Mouse (Mus musculus): ENCODE measurements around the gene Gm45717. TPM values are rescaled to one million over a fixed set of nuclear protein-coding genes. Genes with fewer than 3 reads are reported as not detected.

Gm45717 gene
- polyA plus RNA-seq, 1 experiment = not detected

- no peak for TF ChIP-seq CTCF (IDR thresholded peaks at IDR 0.05; ENCODE audit: control insufficient read depth, insufficient read depth, insufficient read length)
- TF ChIP-seq MAX (IDR thresholded peaks at IDR 0.05) = no peak
- Histone ChIP-seq H3K4me3 (ENCODE audit: insufficient read depth, poor library complexity, severe bottlenecking) (no peak overlapping the region), H3K36me3 (ENCODE audit: control insufficient read depth, insufficient read depth) (no peaks in the 10 kb centered on the region), H3K79me3 (ENCODE audit: low read depth) (no peaks in the 10 kb centered on the region), H3ac (ENCODE audit: control insufficient read depth, insufficient read length, low read depth) (no peak overlapping the region), H3K27me3 (ENCODE audit: control insufficient read depth, insufficient read depth, insufficient read length) (no peaks in the 10 kb centered on the region), H3K79me2 (ENCODE audit: control insufficient read depth, insufficient read depth) (no peaks in the 10 kb centered on the region)
Observed at GRCm38 (mm10) chr7:140905642-140906081, 50.1 kb downstream of the Gm45717 start.

GRCm38 (mm10) chr7:140903212-140903611, 52.5 kb downstream of the Gm45717 start:
- peak; percentile 90 for TF ChIP-seq CTCF (IDR thresholded peaks at IDR 0.05; ENCODE audit: control insufficient read depth, insufficient read depth, insufficient read length)
- TF ChIP-seq MYOD1 (IDR thresholded peaks at IDR 0.05; ENCODE audit: control insufficient read depth, insufficient read length, low read depth) = no peak
- H3K27me3 ChIP-seq (ENCODE audit: control insufficient read depth, insufficient read depth, insufficient read length) = no peaks in the 10 kb centered on the region
- no peak overlapping the region for H3ac ChIP-seq (ENCODE audit: control insufficient read depth, insufficient read length, low read depth)
- H3K4me3 ChIP-seq (ENCODE audit: insufficient read depth, poor library complexity, severe bottlenecking) = no peak overlapping the region
- H3K79me3 ChIP-seq (ENCODE audit: low read depth) = no peaks in the 10 kb centered on the region
- H3K79me2 ChIP-seq (ENCODE audit: control insufficient read depth, insufficient read depth) = no peaks in the 10 kb centered on the region
- peaks cover 8% of the 10 kb centered on the region for H3K36me3 ChIP-seq (ENCODE audit: control insufficient read depth, insufficient read depth)

GRCm38 (mm10) chr7:140902036-140902875, 53.5 kb downstream of the Gm45717 start:
- H3K79me2 ChIP-seq (ENCODE audit: control insufficient read depth, insufficient read depth) = no peaks in the 10 kb centered on the region
- H3K79me3 ChIP-seq (ENCODE audit: low read depth) = no peaks in the 10 kb centered on the region
- TF ChIP-seq CEBPB (IDR thresholded peaks at IDR 0.05; ENCODE audit: low read depth) (no peak), FOSL1 (IDR thresholded peaks at IDR 0.05; ENCODE audit: insufficient read depth, low read length, poor library complexity, severe bottlenecking) (no peak), MAX (IDR thresholded peaks at IDR 0.05) (no peak), CTCF (IDR thresholded peaks at IDR 0.05; ENCODE audit: control insufficient read depth, insufficient read depth, insufficient read length) (no peak), MYOG (IDR thresholded peaks at IDR 0.05; ENCODE audit: control insufficient read depth, extremely low read depth, insufficient read length) (no peak), USF1 (IDR thresholded peaks at IDR 0.05; ENCODE audit: low read depth) (no peak), MYOD1 (IDR thresholded peaks at IDR 0.05; ENCODE audit: control insufficient read depth, insufficient read length, low read depth) (no peak)
- no peak overlapping the region for H3ac ChIP-seq (ENCODE audit: control insufficient read depth, insufficient read length, low read depth)
- H3K36me3 ChIP-seq (ENCODE audit: control insufficient read depth, insufficient read depth) = peaks cover 16% of the 10 kb centered on the region
- no peak overlapping the region for H3K4me3 ChIP-seq (ENCODE audit: insufficient read depth, poor library complexity, severe bottlenecking)
- no peaks in the 10 kb centered on the region for H3K27me3 ChIP-seq (ENCODE audit: control insufficient read depth, insufficient read depth, insufficient read length)

GRCm38 (mm10) chr7:140900220-140900619, 55.5 kb downstream of the Gm45717 start, which contains the start of gene Cox8b:
Gene Cox8b, minus strand, starts transcription at chr7:140900446.
- H3K4me3 ChIP-seq (ENCODE audit: insufficient read depth, poor library complexity, severe bottlenecking) = no peak within 1 kb of the TSS
- H3K79me2 ChIP-seq (ENCODE audit: control insufficient read depth, insufficient read depth) = no peaks in the 10 kb centered on the region
- no peak within 1 kb of the TSS for H3ac ChIP-seq (ENCODE audit: control insufficient read depth, insufficient read length, low read depth)
- no peaks in the 10 kb centered on the region for H3K79me3 ChIP-seq (ENCODE audit: low read depth)
- no peaks in the 10 kb centered on the region for H3K27me3 ChIP-seq (ENCODE audit: control insufficient read depth, insufficient read depth, insufficient read length)
- TF ChIP-seq CTCF (IDR thresholded peaks at IDR 0.05; ENCODE audit: control insufficient read depth, insufficient read depth, insufficient read length) = no peak
- TF ChIP-seq CEBPB (IDR thresholded peaks at IDR 0.05; ENCODE audit: low read depth) = no peak
- TF ChIP-seq FOSL1 (IDR thresholded peaks at IDR 0.05; ENCODE audit: insufficient read depth, low read length, poor library complexity, severe bottlenecking) = no peak
- TF ChIP-seq MYOG (IDR thresholded peaks at IDR 0.05; ENCODE audit: control insufficient read depth, extremely low read depth, insufficient read length) = no peak
- TF ChIP-seq USF1 (IDR thresholded peaks at IDR 0.05; ENCODE audit: low read depth) = no peak
- TF ChIP-seq MYOD1 (IDR thresholded peaks at IDR 0.05; ENCODE audit: control insufficient read depth, insufficient read length, low read depth) = no peak
- TF ChIP-seq MAX (IDR thresholded peaks at IDR 0.05) = no peak
- peaks cover 32% of the 10 kb centered on the region for H3K36me3 ChIP-seq (ENCODE audit: control insufficient read depth, insufficient read depth)

Other genes with a start within 250 kb of the Gm45717 start
- not detected for gene Cyp2e1, start 192.2 kb downstream of the Gm45717 start, polyA plus RNA-seq (2012; fragmentation: generic; extraction: Trizol)
- gene Syce1, start 168.1 kb downstream of the Gm45717 start, polyA plus RNA-seq (2012; fragmentation: generic; extraction: Trizol) = not detected
- gene Zfp941, start 133.8 kb downstream of the Gm45717 start, polyA plus RNA-seq (2012; fragmentation: generic; extraction: Trizol) = 0.18 TPM
- not detected for gene Urah, start 120.9 kb downstream of the Gm45717 start, polyA plus RNA-seq (2012; fragmentation: generic; extraction: Trizol)
- not detected for gene Scgb1c1, start 110.4 kb downstream of the Gm45717 start, polyA plus RNA-seq (2012; fragmentation: generic; extraction: Trizol)
- gene Odf3, start 108.1 kb downstream of the Gm45717 start, polyA plus RNA-seq (2012; fragmentation: generic; extraction: Trizol) = 0.02 TPM
- not detected for gene Gm45785, start 99.6 kb downstream of the Gm45717 start, polyA plus RNA-seq (2012; fragmentation: generic; extraction: Trizol)
- gene Ric8a, start 99.0 kb downstream of the Gm45717 start, polyA plus RNA-seq (2012; fragmentation: generic; extraction: Trizol) = 59.3 TPM
- gene Bet1l, start 98.4 kb downstream of the Gm45717 start, polyA plus RNA-seq (2012; fragmentation: generic; extraction: Trizol) = 19.9 TPM
- gene Psmd13, start 74.0 kb downstream of the Gm45717 start, polyA plus RNA-seq (2012; fragmentation: generic; extraction: Trizol) = 211 TPM
- gene Sirt3, start 73.6 kb downstream of the Gm45717 start, polyA plus RNA-seq (2012; fragmentation: generic; extraction: Trizol) = 17.4 TPM
- gene Cox8b, start 55.5 kb downstream of the Gm45717 start, polyA plus RNA-seq (2012; fragmentation: generic; extraction: Trizol) = 0.81 TPM
- gene Nlrp6, start 35.0 kb downstream of the Gm45717 start, polyA plus RNA-seq (2012; fragmentation: generic; extraction: Trizol) = 0.01 TPM
- gene Pgghg, start 14.5 kb downstream of the Gm45717 start, polyA plus RNA-seq (2012; fragmentation: generic; extraction: Trizol) = 12.2 TPM
- gene Ifitm5, start 5.6 kb downstream of the Gm45717 start, polyA plus RNA-seq (2012; fragmentation: generic; extraction: Trizol) = 0.44 TPM
- 609 TPM for gene Ifitm2, start 50 bp upstream of the Gm45717 start, polyA plus RNA-seq (2012; fragmentation: generic; extraction: Trizol)
- gene Ifitm1, start 11.3 kb upstream of the Gm45717 start, polyA plus RNA-seq (2012; fragmentation: generic; extraction: Trizol) = 60.7 TPM
- gene Ifitm3, start 54.8 kb upstream of the Gm45717 start, polyA plus RNA-seq (2012; fragmentation: generic; extraction: Trizol) = 956 TPM
- 1.3 TPM for gene Ifitm6, start 62.0 kb upstream of the Gm45717 start, polyA plus RNA-seq (2012; fragmentation: generic; extraction: Trizol)
- gene Gm17387, start 73.2 kb upstream of the Gm45717 start, polyA plus RNA-seq (2012; fragmentation: generic; extraction: Trizol) = not detected
- 4.0 TPM for gene B4galnt4, start 105.2 kb upstream of the Gm45717 start, polyA plus RNA-seq (2012; fragmentation: generic; extraction: Trizol)
- gene Pkp3, start 122.3 kb upstream of the Gm45717 start, polyA plus RNA-seq (2012; fragmentation: generic; extraction: Trizol) = 0.88 TPM
- gene Sigirr, start 144.6 kb upstream of the Gm45717 start, polyA plus RNA-seq (2012; fragmentation: generic; extraction: Trizol) = 13.9 TPM
- not detected for gene Ano9, start 161.9 kb upstream of the Gm45717 start, polyA plus RNA-seq (2012; fragmentation: generic; extraction: Trizol)
- gene Ptdss2, start 166.4 kb upstream of the Gm45717 start, polyA plus RNA-seq (2012; fragmentation: generic; extraction: Trizol) = 20.5 TPM
- 251 TPM for gene Rnh1, start 216.9 kb upstream of the Gm45717 start, polyA plus RNA-seq (2012; fragmentation: generic; extraction: Trizol)
- gene Hras, start 238.1 kb upstream of the Gm45717 start, polyA plus RNA-seq (2012; fragmentation: generic; extraction: Trizol) = 181 TPM
- 0.32 TPM for gene Lrrc56, start 238.2 kb upstream of the Gm45717 start, polyA plus RNA-seq (2012; fragmentation: generic; extraction: Trizol)

All from C2C12 (cell line).